Mouse (Mus musculus): ENCODE measurements around the gene 2210408I21Rik. TPM values are rescaled to one million over a fixed set of nuclear protein-coding genes. Genes with fewer than 3 reads are reported as not detected.
"Not testable (repeated sequence)": the region's sequence is repeated elsewhere in the genome, so short reads cannot be mapped to it uniquely, and the experiment has no call there.

The 2210408I21Rik gene
- total RNA-seq (2014; fragmentation: Nextera tagmentation) (8.1 and 28.2 TPM in 2 replicates), total RNA-seq (2017) (8.9 and 9.1 TPM in 2 replicates), polyA plus RNA-seq (2012) (0.02 and 0.05 TPM in 2 replicates)

DNA sequence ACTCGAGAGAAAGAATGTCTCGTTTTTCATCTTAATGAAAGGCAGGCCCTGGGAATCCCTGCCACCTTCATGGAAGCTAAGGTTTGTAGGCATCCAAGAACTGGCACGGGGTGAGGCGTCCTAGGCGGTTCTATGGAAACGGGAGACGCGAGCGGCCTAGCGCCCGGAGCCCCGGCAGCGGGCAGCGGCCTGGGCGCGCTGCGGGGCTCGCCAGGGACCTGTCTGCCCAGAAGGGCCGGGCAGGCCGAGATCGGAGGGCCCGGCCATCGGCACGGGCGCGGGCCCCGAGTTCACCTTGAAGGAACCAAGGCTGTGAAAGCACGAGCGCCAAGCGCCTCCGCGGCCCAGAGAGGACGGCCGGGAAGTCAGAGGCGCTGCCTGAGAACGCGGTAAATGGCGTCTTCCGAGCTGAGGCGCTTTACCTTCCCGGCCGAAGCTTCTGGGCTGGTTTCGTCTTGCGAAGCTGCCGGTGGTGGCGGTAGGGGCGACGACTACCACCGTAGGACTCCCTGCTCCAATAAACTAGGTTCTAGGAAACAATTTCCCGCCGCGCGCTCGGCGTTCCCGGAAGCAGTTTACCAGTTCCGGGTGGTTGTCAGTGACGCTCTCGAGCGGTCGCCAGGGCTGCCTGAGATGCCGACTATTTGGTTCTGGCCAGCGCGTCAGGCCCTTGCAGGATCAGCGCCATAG lies at the start of gene 2210408I21Rik, which contains the start of gene Slf1:
Gene 2210408I21Rik (plus strand): TSS at position 610 of the 690 bp plus-strand sequence.
Gene Slf1 (minus strand): TSS at position 543 of the 690 bp plus-strand sequence.
- Histone ChIP-seq H3K4me3 (ENCODE audit: low read depth, low read length) (peak within 1 kb of the TSS; percentile 87), H3K27me3 (ENCODE audit: insufficient read depth, low read length) (no peaks in the 10 kb centered on the region), H3K36me3 (replicated peaks) (peaks cover 2% of the 10 kb centered on the region), H3K9me3 (replicated peaks) (no peaks in the 10 kb centered on the region), H3K4me1 (ENCODE audit: insufficient read depth, low read depth, low read length) (peaks cover 4% of the 10 kb centered on the region; the same call in 1 of the 2 replicates)
- TF ChIP-seq CTCF (IDR thresholded peaks at IDR 0.05; ENCODE audit: low read depth, low read length) (no peak), GATA2 (IDR thresholded peaks at IDR 0.05; ENCODE audit: borderline replicate concordance, low read depth, low read length) (no peak), GATA1 (IDR thresholded peaks at IDR 0.05; ENCODE audit: borderline replicate concordance, low read length) (no peak), POLR2AphosphoS5 (IDR thresholded peaks at IDR 0.05; ENCODE audit: insufficient replicate concordance, low read depth, low read length) (no peak), TAL1 (conservative IDR thresholded peaks at IDR 0.05; ENCODE audit: low read depth, low read length) (no peak)
- peak; percentile 70 for DNase-seq (ENCODE audit: low spot score)
- peak; percentile 96 for ATAC-seq (ENCODE audit: extremely low read depth, insufficient number of reproducible peaks, low FRiP score, poor library complexity, severe bottlenecking)

- H3K4me1 ChIP-seq (ENCODE audit: insufficient read depth, low read depth, low read length); ATAC-seq (ENCODE audit: extremely low read depth, insufficient number of reproducible peaks, low FRiP score, poor library complexity, severe bottlenecking); H3K9me3 ChIP-seq (replicated peaks); H3K4me3 ChIP-seq (ENCODE audit: low read depth, low read length); H3K27me3 ChIP-seq (ENCODE audit: insufficient read depth, low read length); DNase-seq (ENCODE audit: low spot score): not testable (repeated sequence)
- H3K36me3 ChIP-seq (replicated peaks): peaks cover 14% of the 10 kb centered on the region
Measured at GRCm38 (mm10) chr13:77092876-77093275, 42.5 kb upstream of the 2210408I21Rik start.

- H3K4me3 ChIP-seq (ENCODE audit: low read depth, low read length): no peak overlapping the region
- H3K27me3 ChIP-seq (ENCODE audit: insufficient read depth, low read length): no peaks in the 10 kb centered on the region
- no peaks in the 10 kb centered on the region for H3K9me3 ChIP-seq (replicated peaks)
- DNase-seq (ENCODE audit: low spot score) (no peak), ATAC-seq (ENCODE audit: extremely low read depth, insufficient number of reproducible peaks, low FRiP score, poor library complexity, severe bottlenecking) (no peak)
- H3K36me3 ChIP-seq (replicated peaks): peaks cover 31% of the 10 kb centered on the region
- no peaks in the 10 kb centered on the region for H3K4me1 ChIP-seq (ENCODE audit: insufficient read depth, low read depth, low read length)
- TF ChIP-seq CTCF (IDR thresholded peaks at IDR 0.05; ENCODE audit: low read depth, low read length): no peak
- no peak for TF ChIP-seq POLR2AphosphoS5 (IDR thresholded peaks at IDR 0.05; ENCODE audit: insufficient replicate concordance, low read depth, low read length)
- TF ChIP-seq TAL1 (conservative IDR thresholded peaks at IDR 0.05; ENCODE audit: low read depth, low read length): no peak
- TF ChIP-seq GATA1 (IDR thresholded peaks at IDR 0.05; ENCODE audit: borderline replicate concordance, low read length): no peak
- no peak for TF ChIP-seq GATA2 (IDR thresholded peaks at IDR 0.05; ENCODE audit: borderline replicate concordance, low read depth, low read length)
Measured at GRCm38 (mm10) chr13:77107734-77108133, 27.6 kb upstream of the 2210408I21Rik start.

DNA sequence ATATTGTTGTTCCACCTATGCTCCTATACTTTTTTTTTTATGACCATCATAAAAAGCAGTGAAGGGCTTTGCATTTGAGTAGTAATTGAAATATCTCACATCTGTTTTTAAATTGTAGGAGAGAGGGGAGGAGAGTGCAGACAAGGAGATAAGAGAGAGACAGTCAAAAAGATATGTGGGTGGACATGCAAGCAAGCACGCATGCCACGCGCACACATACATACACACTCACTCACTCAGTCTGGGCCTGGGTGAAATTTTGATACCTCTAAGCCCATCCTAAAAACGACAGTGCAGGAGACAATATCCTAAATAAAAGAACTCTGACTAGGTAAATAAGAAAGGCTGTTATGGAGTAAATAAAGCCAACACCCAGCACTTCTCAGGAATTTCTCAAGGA lies 16.6 kb upstream of the 2210408I21Rik start:
- Histone ChIP-seq H3K27me3 (ENCODE audit: insufficient read depth, low read length) (no peaks in the 10 kb centered on the region), H3K4me1 (ENCODE audit: insufficient read depth, low read depth, low read length) (no peaks in the 10 kb centered on the region; the same call in 1 of the 2 replicates), H3K4me3 (ENCODE audit: low read depth, low read length) (no peak overlapping the region), H3K9me3 (replicated peaks) (no peaks in the 10 kb centered on the region), H3K36me3 (replicated peaks) (peaks cover 25% of the 10 kb centered on the region)
- ATAC-seq (ENCODE audit: extremely low read depth, insufficient number of reproducible peaks, low FRiP score, poor library complexity, severe bottlenecking): no peak
- no peak for TF ChIP-seq GATA2 (IDR thresholded peaks at IDR 0.05; ENCODE audit: borderline replicate concordance, low read depth, low read length)
- TF ChIP-seq CTCF (IDR thresholded peaks at IDR 0.05; ENCODE audit: low read depth, low read length): no peak
- no peak for TF ChIP-seq POLR2AphosphoS5 (IDR thresholded peaks at IDR 0.05; ENCODE audit: insufficient replicate concordance, low read depth, low read length)
- TF ChIP-seq TAL1 (conservative IDR thresholded peaks at IDR 0.05; ENCODE audit: low read depth, low read length): no peak
- TF ChIP-seq GATA1 (IDR thresholded peaks at IDR 0.05; ENCODE audit: borderline replicate concordance, low read length): no peak
- DNase-seq (ENCODE audit: low spot score): no peak

DNA sequence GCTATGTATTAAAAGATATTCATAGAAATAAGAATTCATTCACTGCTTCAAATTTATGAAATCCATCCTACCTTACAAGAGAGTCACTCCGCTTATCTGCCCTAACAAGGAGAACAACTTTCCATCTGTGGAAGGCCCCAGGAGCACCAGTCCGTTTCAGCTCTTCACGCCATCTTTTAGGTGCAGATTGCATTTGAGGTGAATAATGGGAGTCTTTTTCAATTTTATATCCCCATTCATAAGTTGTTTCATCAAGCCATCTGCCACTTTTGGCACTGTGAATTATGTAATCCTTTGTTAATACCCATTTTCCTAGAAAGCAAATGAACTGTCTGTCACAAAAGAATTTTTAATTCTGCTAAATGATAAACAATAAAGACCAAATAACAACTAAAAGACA lies 10.2 kb upstream of the 2210408I21Rik start:
- H3K4me1 ChIP-seq (ENCODE audit: insufficient read depth, low read depth, low read length): peaks cover 4% of the 10 kb centered on the region; the same call in 1 of the 2 replicates
- H3K27me3 ChIP-seq (ENCODE audit: insufficient read depth, low read length): no peaks in the 10 kb centered on the region
- peaks cover 25% of the 10 kb centered on the region for H3K36me3 ChIP-seq (replicated peaks)
- TF ChIP-seq GATA2 (IDR thresholded peaks at IDR 0.05; ENCODE audit: borderline replicate concordance, low read depth, low read length) (no peak), GATA1 (IDR thresholded peaks at IDR 0.05; ENCODE audit: borderline replicate concordance, low read length) (no peak), POLR2AphosphoS5 (IDR thresholded peaks at IDR 0.05; ENCODE audit: insufficient replicate concordance, low read depth, low read length) (no peak), TAL1 (conservative IDR thresholded peaks at IDR 0.05; ENCODE audit: low read depth, low read length) (no peak), CTCF (IDR thresholded peaks at IDR 0.05; ENCODE audit: low read depth, low read length) (no peak)
- no peaks in the 10 kb centered on the region for H3K9me3 ChIP-seq (replicated peaks)
- DNase-seq (ENCODE audit: low spot score) (no peak), ATAC-seq (ENCODE audit: extremely low read depth, insufficient number of reproducible peaks, low FRiP score, poor library complexity, severe bottlenecking) (no peak)
- H3K4me3 ChIP-seq (ENCODE audit: low read depth, low read length): no peak overlapping the region

GRCm38 (mm10) chr13:77128240-77128639 lies 7.1 kb upstream of the 2210408I21Rik start:
- TF ChIP-seq GATA2 (IDR thresholded peaks at IDR 0.05; ENCODE audit: borderline replicate concordance, low read depth, low read length) (no peak), TAL1 (conservative IDR thresholded peaks at IDR 0.05; ENCODE audit: low read depth, low read length) (no peak), GATA1 (IDR thresholded peaks at IDR 0.05; ENCODE audit: borderline replicate concordance, low read length) (no peak), POLR2AphosphoS5 (IDR thresholded peaks at IDR 0.05; ENCODE audit: insufficient replicate concordance, low read depth, low read length) (no peak)
- no peak for ATAC-seq (ENCODE audit: extremely low read depth, insufficient number of reproducible peaks, low FRiP score, poor library complexity, severe bottlenecking)
- no peak for DNase-seq (ENCODE audit: low spot score)
- Histone ChIP-seq H3K27me3 (ENCODE audit: insufficient read depth, low read length) (no peaks in the 10 kb centered on the region), H3K4me3 (ENCODE audit: low read depth, low read length) (no peak overlapping the region), H3K9me3 (replicated peaks) (no peaks in the 10 kb centered on the region), H3K4me1 (ENCODE audit: insufficient read depth, low read depth, low read length) (peaks cover 6% of the 10 kb centered on the region; the same call in 1 of the 2 replicates), H3K36me3 (replicated peaks) (peaks cover 14% of the 10 kb centered on the region)
